Mouse (Mus musculus): Measurements from ENCODE around the gene Olfr971.
"Not testable (repeated sequence)": the region's sequence is repeated elsewhere in the genome, so short reads cannot be mapped to it uniquely, and the experiment has no call there.

The Olfr971 gene

DNA sequence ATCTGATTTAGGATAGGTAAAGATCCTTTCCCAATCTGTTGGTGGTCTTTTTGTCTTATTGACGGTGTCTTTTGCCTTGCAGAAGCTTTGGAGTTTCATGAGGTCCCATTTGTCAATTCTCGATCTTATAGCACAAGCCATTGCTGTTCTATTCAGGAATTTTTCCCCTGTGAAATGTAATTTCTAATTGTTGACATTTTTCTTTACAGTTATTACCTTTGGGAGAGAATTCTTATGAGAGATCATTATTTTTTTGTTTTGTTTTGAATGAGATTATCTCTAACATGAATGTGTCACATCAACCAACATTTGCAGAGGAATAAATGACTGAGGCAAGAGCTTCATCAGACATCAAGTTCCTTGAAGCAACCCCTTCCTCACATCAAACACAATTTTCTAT lies at the start of gene Olfr971:
Olfr971 (plus strand) TSS at position 301 of the 400 bp plus-strand sequence.
- in situ Hi-C loops (cut with MboI, MseI): not testable (repeated sequence)

DNA sequence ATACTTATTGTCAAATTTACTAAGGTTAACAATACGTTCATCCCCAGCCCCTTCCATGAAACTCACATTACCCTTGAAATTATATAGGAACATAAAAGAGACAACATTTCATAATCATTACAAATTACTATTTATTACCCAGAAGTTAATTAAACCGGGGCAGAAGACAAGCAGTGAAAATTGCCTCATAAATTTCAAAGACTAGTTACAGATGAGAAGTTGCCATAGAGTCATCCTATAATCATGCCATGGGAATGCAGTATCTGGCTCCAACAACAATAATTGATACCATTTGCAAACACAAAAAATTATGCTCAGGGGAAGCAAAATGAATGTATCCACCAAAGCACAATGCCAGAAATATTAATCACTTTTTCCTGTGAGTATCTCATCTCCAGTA lies 46.1 kb upstream of the Olfr971 start, which contains the start of gene Olfr969:
Olfr969 (plus strand) TSS at position 388 of the 400 bp plus-strand sequence.
- in situ Hi-C loops (cut with MboI, MseI): no loop called here

DNA sequence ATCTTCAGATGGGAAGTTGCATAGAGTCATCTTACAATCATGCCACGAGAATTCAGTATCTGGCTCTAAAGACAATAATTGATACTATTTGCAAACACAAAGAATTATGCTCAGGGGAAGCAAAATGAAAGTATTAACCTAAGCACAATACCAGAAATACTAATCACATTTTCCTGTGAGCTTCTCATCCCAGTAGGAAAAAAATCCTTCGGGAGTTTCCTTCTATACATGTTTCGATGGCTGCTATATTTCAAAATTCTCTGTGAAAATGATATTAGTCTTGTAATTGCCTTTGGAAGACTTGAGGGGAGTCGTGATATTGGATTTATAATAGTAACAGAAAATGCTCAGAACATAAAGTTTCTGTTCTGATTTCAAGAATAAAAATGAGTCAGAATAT lies 28.1 kb upstream of the Olfr971 start, which contains the start of gene Olfr970:
Olfr970 (plus strand) TSS at position 301 of the 400 bp plus-strand sequence.
- in situ Hi-C loops (cut with MboI, MseI): no loop called here

DNA sequence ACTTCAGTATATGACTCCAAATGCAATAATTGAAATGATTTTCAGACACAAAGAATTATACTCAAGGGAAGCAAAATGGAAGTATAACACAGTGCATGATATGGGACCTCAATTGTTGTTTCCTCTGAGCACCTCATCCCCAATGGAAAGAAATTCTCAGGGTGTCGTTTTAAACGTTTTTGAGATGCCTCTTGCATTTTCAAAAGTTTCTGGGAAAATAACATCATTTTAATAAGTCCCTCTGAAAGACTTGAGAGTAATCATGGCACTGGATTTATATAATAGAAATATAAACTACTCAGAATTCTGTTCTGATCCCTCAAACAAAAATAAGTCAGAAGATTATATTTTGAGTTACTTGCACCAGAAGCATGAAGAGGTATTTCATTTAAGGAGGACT lies 29.4 kb downstream of the Olfr971 start, which contains the start of gene Olfr972:
Olfr972 (plus strand) TSS at position 301 of the 400 bp plus-strand sequence.
- in situ Hi-C loops (cut with MboI, MseI): loop anchor here (5.0 kb wide), 1 partner anchor 46 kb away; no protein-coding TSS in a partner anchor

DNA sequence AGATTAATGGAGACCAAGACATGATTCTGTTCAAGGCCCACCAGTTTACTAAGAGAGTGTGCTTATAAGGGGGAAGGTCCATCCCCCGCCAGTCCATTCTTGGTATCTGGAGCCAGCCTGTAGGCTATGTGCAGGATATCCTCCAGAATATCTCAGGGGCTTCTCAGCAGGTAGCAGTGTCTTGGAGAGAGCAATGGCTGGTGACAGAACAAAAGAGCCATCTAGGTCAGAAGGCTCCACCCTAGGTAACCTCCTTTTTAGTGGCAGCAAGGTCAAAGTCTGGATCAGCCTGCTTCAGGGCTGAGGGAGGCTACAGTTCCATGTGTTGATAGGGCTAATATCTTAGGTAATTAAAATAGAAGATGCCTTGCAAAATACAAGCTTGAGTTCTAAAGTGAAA lies 35.3 kb downstream of the Olfr971 start:
- in situ Hi-C loops (cut with MboI, MseI): not testable (repeated sequence)

DNA sequence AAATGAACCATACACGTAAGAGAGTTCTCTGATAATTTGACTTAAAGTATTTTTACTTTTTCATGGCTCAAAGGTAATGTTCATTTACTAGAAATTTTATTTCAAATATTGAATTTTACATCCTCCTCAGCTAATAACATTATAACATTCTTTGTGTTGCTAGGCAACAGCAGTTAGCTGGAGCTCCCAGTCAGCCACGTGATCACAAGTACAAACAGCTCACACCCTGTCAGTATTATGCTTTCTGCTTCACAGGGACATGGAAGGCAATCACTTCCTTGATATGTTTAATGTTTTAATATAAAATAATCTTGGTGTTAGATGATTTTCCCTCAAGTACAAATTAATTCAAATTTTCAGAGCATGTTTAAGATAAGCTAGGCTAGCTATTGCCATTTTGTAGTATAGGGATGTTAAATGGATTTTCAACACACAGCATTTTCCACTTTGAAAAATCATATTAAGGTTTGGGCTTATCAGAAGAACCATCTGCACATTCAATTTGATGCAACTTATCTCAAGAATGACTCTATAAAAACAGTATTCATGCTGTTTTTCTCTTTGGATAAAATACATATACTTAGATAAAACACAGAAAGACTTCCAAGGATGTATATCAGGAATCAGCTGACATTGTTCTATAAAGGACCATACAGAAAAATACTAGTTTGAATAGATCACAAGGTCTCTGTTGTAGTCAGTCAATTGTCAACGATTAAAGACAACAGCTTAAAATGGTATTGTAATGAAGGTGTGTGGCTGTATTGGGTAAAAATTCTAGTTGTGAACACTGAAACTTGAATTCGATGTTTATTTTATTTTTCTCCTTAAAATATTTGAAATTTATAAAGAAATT lies 41.1 kb downstream of the Olfr971 start:
- in situ Hi-C loops (cut with MboI, MseI): not testable (repeated sequence)

All from T-helper 1 cell (primary cell).